Mouse (Mus musculus) E14TG2a.4 (cell line): ENCODE data around the gene Bpifb2.

Source experiments
- CTCF ChIP-seq: conservative IDR thresholded peaks from 2 replicates; pipeline ENCODE4 v1.5.1; 2014; ENCODE audit warnings: low read length
- POU5F1 ChIP-seq: IDR thresholded peaks from 2 replicates; pipeline ENCODE4 v1.6.1; 2014; ENCODE audit warnings: low read length, borderline replicate concordance

DNA sequence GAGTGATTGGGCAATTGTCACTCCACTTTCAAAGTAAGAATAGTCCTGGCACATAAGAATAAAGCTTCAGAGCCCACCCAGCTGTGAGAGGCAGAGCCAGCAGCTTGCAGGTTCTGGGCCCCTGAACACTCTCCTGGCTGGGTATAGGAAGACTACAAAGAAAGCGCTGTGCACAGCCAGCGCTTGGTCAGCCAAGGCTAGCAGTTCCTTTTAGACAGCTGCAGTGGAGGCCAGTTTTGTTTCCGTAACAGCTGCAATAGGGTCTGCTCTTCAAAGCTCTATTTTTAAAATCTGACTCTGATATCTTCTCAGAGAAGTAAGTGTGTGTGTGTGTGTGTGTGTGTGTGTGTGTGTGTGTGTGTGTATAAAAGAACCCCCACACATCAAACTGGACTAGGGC is 12.9 kb upstream of the Bpifb2 start:
- TF ChIP-seq CTCF (no peak), POU5F1 (no peak)
